Mouse (Mus musculus) neural tube, embryonic 13.5 days (tissue): ENCODE measurements around the gene Zbtb7b. TPM values are rescaled to one million over a fixed set of nuclear protein-coding genes. Genes with fewer than 3 reads are reported as not detected.

ENCODE experiments used
- ATAC-seq: fragments of 200-750 bp; cut with Nextera tagmentation; 2 replicates; pipeline ENCODE4 v1.8.0; 2017; ENCODE audit warnings: low read depth, mild to moderate bottlenecking, moderate TSS enrichment, moderate library complexity
- H3K27ac ChIP-seq: fragments of 300-500 bp; sonication (generic); replicated peaks from 2 replicates; pipeline ENCODE4 v1.5.1; 2015; ENCODE audit warnings: moderate library complexity, mild to moderate bottlenecking, inconsistent platforms
- H3K27me3 ChIP-seq: fragments of 300-500 bp; sonication (generic); 2 replicates; pipeline ENCODE4 v1.6.1; 2015; ENCODE audit warnings: mild to moderate bottlenecking, inconsistent platforms
- H3K36me3 ChIP-seq: fragments of 300-500 bp; sonication (generic); 2 replicates; pipeline ENCODE4 v1.6.1; 2015; ENCODE audit warnings: mild to moderate bottlenecking, inconsistent platforms
- H3K4me1 ChIP-seq: fragments of 300-500 bp; sonication (generic); replicated peaks from 2 replicates; pipeline ENCODE4 v1.6.1; 2015; ENCODE audit warnings: inconsistent platforms
- H3K4me2 ChIP-seq: fragments of 300-500 bp; sonication (generic); 2 replicates; pipeline ENCODE4 v1.6.1; 2015; ENCODE audit warnings: inconsistent platforms, mild to moderate bottlenecking, moderate library complexity
- H3K4me3 ChIP-seq: fragments of 300-500 bp; sonication (generic); 2 replicates; pipeline ENCODE4 v1.5.1; 2015; ENCODE audit warnings: mild to moderate bottlenecking, inconsistent platforms
- H3K9ac ChIP-seq: fragments of 300-500 bp; sonication (generic); 2 replicates; pipeline ENCODE4 v1.6.1; 2015; ENCODE audit warnings: moderate library complexity, mild to moderate bottlenecking, inconsistent platforms
- H3K9me3 ChIP-seq: fragments of 300-500 bp; sonication (generic); 2 replicates; pipeline ENCODE4 v1.6.1; 2016; ENCODE audit warnings: inconsistent platforms
- WGBS: fragments of 180-500 bp; shearing (Covaris S2); methylation state at CpG from one replicate; pipeline ENCODE4 v1.1.7; 2015; 5-methylcytosine and 5-hydroxymethylcytosine counted together
- polyA plus RNA-seq: library from polyadenylated mRNA; unstranded; fragments of >200 nt; fragmentation: Nextera tagmentation; extraction: Ambion mirVana; gene quantifications from 2 replicates; pipeline ENCODE4 v1.2.1, GENCODE M21; 2015

Gene Zbtb7b
- polyA plus RNA-seq, 1 experiment from 2014 or later: 0.68 TPM

DNA sequence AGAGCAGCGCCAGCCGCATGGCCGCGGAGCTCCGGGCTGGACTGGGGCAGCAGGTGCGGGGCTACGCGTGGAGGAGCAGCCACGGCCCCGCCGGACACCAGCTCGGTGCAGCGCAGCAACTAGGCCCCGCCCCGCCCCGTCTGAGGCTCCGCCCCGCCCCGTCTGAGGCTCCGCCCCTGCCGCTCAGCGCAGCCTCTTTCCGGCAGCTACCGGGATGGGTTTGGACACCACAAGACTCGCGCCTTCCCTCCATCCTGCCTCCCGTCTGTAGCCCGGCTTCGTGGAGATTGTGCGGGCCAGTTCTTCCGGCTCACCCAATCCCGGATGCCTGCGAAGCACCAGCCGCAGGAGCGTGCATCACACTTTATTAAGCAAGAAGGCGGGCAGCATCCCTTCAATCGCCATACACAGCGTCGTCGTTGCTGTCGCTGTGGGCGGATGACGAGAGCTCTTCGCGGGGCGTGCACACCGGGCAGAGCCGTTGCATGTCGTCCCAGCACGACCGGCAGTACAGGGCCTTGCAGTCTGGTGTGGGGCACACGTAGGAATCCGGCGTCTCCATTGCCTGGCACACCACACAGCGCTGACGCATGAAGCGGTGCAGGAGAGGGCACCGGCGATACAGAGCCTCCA, 44.6 kb downstream of the Zbtb7b start, which contains the start of gene Adam15:
TSS of gene Adam15 (minus strand) at position 128 of the 633 bp plus-strand sequence.
- peaks cover 23% of the 10 kb centered on the region for H3K4me1 ChIP-seq
- no peaks in the 10 kb centered on the region for H3K9me3 ChIP-seq
- H3K4me2 ChIP-seq: peak within 1 kb of the TSS; percentile 95
- under 1% methylated on average over 59 of the region's 59 CpGs for WGBS
- peak; percentile 92 for ATAC-seq
- peak within 1 kb of the TSS; percentile 62 for H3K4me3 ChIP-seq
- H3K27ac ChIP-seq: peak within 1 kb of the TSS; percentile 88
- peaks cover 9% of the 10 kb centered on the region; the same call in 1 of the 2 replicates for H3K36me3 ChIP-seq
- peaks cover 17% of the 10 kb centered on the region for H3K27me3 ChIP-seq
- peak within 1 kb of the TSS; percentile 77 for H3K9ac ChIP-seq

DNA sequence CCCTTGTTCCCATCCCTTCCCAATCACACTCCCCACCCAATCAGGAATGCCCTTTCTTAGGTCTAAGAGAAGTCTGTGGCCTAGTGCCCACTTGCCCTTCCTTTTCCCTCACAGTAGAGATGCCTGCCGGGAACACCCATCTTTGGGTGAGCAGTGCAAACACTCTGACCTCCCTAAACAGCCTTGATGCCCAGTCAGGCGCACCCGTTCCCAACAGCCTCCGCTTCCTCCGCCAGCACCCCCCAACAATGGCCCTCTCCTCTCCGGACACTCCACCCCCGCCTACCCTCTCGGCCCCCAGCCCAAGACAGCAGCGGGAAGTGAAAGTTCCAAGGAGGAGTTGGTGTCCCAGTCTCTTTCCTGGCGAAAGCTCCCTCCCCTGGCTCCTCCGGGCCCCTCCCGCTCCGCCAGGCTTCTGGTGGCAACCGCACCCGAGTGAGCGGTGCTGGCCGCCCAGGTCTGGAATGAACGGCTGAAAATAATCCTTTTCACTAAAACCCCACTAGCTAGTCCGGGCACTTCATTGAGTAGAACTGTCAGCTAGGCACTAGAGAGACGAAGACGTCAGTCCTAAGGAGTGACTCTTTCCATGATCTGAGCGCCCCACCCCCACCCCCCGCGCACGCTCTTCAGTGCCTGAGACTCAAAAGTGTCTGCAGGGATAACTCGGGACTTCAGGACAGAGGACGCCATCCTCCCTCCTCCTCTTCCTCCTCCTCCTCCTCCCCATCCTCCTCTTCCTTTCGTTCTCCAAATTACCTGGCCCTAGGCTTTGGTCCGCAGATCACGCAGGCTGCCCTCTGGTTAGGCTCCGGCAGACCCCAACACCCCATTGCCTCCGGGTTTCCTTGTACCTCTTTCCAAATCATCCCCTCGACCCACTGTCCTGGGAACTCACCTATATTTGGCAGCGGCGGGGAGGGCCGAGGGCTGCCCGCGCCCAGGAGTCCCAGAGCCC, 45.4 kb downstream of the Zbtb7b start:
- peaks cover 17% of the 10 kb centered on the region for H3K27me3 ChIP-seq
- peak overlapping the region; percentile 88 for H3K27ac ChIP-seq
- H3K4me2 ChIP-seq: peak overlapping the region; percentile 95
- H3K9ac ChIP-seq: peak overlapping the region; percentile 77
- peak overlapping the region; percentile 62 for H3K4me3 ChIP-seq
- no peaks in the 10 kb centered on the region for H3K9me3 ChIP-seq
- peaks cover 11% of the 10 kb centered on the region; the same call in 1 of the 2 replicates for H3K36me3 ChIP-seq
- peaks cover 23% of the 10 kb centered on the region for H3K4me1 ChIP-seq
- 2% methylated on average over 38 of the region's 38 CpGs for WGBS
- peak; percentile 46 for ATAC-seq

DNA sequence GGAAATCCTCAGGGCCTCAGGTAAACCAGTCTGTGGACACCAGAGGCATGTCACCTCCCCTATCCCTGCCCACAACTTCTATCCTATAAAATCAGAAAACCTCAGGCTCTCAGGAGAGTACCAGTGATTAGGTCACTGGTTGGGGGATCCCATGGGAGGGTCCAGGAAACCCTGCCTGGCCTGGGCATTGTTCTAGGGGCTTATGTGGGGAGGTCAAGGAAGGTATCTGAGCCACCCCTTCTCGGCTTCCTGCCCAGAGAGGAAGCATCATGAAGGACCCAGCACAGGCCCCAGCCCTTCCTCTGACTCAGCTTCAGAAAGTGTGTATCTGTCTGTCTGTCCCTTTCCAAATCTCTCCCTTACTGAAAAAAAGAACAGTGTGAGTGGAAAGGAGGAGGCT, 46.7 kb downstream of the Zbtb7b start:
- Histone ChIP-seq H3K4me1 (peaks cover 23% of the 10 kb centered on the region), H3K36me3 (peaks cover 24% of the 10 kb centered on the region), H3K27me3 (peaks cover 17% of the 10 kb centered on the region), H3K27ac (no peak overlapping the region), H3K4me2 (no peak overlapping the region; the same call in 1 of the 2 replicates), H3K9me3 (no peaks in the 10 kb centered on the region), H3K4me3 (no peak overlapping the region), H3K9ac (no peak overlapping the region)
- WGBS: 57% methylated on average over 1 of the region's 1 CpGs
- ATAC-seq: no peak

DNA sequence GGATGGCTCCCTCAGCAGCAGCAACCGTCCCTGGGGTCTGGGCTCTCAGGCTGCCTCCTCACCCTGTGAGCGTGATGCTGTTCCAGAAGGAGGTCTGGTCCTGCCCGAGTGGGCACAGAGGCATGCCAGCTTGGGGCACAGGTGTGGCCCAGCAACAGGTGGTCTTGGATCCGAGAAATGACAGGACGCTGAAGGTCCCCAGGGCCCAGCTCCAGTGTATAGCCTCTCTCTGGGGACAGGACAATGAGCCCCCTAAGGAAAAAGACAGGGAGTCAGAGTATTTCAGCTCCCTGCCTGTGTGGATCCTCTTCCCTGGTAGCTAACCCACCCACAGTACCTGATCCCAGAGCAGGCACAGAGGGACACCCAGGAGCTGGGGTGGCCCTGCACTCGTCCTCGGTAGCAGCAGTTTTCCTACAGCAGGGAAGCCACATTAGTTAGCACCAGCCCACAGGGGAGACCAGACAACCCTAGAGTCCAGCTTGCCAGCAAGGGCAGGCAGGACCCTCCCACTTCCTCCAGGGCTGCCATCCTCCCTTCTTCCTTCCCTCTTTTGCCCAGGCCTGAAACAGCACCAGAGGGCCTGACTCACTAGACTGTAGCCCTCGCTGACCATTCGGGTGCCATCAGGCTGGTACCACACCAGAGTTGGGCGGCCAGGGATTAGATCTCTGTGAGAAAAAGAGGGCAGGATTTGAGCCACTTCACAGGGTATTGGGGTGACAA, 47.6 kb downstream of the Zbtb7b start:
- no peak for ATAC-seq
- no peak overlapping the region for H3K27ac ChIP-seq
- H3K4me2 ChIP-seq: no peak overlapping the region
- H3K27me3 ChIP-seq: peaks cover 17% of the 10 kb centered on the region
- peaks cover 26% of the 10 kb centered on the region for H3K36me3 ChIP-seq
- peaks cover 23% of the 10 kb centered on the region for H3K4me1 ChIP-seq
- H3K9me3 ChIP-seq: no peaks in the 10 kb centered on the region
- WGBS: 82% methylated on average over 10 of the region's 10 CpGs
- H3K4me3 ChIP-seq: no peak overlapping the region
- no peak overlapping the region for H3K9ac ChIP-seq

DNA sequence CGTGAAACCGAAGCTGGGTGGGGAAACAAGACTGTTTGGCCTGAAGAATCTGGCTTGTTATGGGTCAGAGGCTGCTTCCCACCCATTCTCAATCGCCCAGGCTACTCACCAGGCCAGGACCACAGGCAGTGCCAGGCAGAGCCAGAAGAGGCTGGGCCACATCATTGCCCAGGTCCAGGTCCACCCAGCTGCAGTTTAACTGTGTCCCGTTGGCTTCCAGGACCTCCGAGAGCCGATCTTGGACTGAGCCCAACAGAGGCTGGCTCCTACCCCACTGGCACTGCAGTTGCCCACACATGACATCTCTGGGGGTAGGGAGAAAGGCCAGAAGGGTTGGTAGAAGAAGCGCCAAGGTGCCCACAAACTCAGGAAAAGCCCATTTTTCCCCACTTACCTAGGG, 51.3 kb downstream of the Zbtb7b start:
- Histone ChIP-seq H3K9me3 (no peaks in the 10 kb centered on the region), H3K9ac (no peak overlapping the region), H3K27me3 (peaks cover 6% of the 10 kb centered on the region), H3K4me1 (peaks cover 27% of the 10 kb centered on the region), H3K4me3 (no peak overlapping the region), H3K27ac (no peak overlapping the region), H3K4me2 (no peak overlapping the region), H3K36me3 (peaks cover 26% of the 10 kb centered on the region)
- 86% methylated on average over 7 of the region's 7 CpGs for WGBS
- ATAC-seq: no peak

DNA sequence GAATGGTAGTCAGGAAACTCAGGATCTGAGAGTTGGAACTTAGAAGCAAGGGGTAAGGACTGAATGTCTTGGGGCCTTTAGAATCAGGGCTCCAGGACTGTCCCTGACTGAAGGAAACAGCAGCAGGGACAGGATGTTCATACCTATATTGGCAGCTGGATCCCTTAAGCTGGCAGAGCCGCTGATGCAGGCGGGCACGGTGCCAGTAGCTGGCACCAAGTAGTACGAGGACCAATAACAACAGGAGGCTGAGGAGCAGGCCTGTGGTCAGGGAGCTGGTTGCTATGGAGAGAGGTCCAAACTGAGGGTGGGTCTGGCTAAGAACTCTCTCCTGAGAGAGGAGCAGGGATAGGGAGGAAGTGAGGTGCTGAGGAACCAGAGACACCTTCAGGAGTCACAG, 52.8 kb downstream of the Zbtb7b start:
- no peak for ATAC-seq
- Histone ChIP-seq H3K4me2 (no peak overlapping the region), H3K4me3 (no peak overlapping the region), H3K9ac (no peak overlapping the region), H3K9me3 (no peaks in the 10 kb centered on the region), H3K27me3 (no peaks in the 10 kb centered on the region), H3K27ac (no peak overlapping the region), H3K4me1 (peaks cover 38% of the 10 kb centered on the region), H3K36me3 (peaks cover 26% of the 10 kb centered on the region)
- 72% methylated on average over 4 of the region's 4 CpGs for WGBS

DNA sequence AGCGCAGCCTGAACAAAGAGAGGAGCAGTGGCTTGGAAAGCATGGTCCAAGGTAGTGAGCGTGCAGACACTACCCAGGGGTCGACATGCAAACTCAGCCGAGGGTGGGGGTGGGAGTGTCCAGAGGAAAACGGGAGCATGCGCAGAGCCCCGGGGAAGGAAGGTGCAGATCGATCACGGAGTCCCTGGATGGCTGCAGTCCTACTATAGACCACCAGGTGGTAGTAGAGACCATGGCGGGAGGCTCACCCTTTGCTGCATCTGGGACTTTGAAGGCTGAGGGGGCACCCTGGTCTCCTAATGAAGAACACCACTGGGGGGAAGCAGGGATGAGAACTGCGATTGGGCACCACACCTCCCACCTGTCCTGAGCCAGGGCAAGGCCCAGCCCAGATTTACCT, 54.1 kb downstream of the Zbtb7b start:
- Histone ChIP-seq H3K27me3 (no peaks in the 10 kb centered on the region), H3K36me3 (peaks cover 17% of the 10 kb centered on the region), H3K4me2 (peak overlapping the region; percentile 85), H3K9ac (peak overlapping the region; percentile 65), H3K4me3 (peak overlapping the region; percentile 30), H3K9me3 (no peaks in the 10 kb centered on the region), H3K4me1 (peaks cover 51% of the 10 kb centered on the region), H3K27ac (no peak overlapping the region)
- ATAC-seq: peak; percentile 51
- WGBS: 2% methylated on average over 11 of the region's 11 CpGs

DNA sequence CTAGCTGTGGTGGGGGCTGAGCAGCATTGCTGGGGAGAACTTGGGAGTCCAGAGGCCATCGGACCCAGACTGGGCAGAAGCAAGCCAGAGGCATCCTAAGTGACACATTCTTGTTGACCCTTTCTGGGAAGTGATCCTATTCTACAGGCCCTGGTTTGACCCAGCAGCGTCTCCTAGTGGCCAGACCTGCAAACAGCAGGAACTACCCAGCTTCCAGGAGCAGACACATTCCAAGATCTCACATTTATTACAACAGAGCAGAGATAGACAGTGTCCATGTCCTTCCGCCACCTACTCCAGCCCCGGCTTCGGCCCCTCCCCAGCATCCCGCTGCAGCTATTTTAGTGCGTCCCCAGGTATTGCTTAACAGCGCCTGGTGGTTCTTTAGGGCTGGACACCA, 55.2 kb downstream of the Zbtb7b start:
- Histone ChIP-seq H3K27me3 (no peaks in the 10 kb centered on the region), H3K4me2 (peak overlapping the region; percentile 85), H3K4me3 (no peak overlapping the region), H3K27ac (no peak overlapping the region), H3K9me3 (no peaks in the 10 kb centered on the region), H3K4me1 (peaks cover 55% of the 10 kb centered on the region), H3K9ac (peak overlapping the region; percentile 65), H3K36me3 (peaks cover 21% of the 10 kb centered on the region)
- no peak for ATAC-seq
- WGBS: 24% methylated on average over 8 of the region's 8 CpGs

DNA sequence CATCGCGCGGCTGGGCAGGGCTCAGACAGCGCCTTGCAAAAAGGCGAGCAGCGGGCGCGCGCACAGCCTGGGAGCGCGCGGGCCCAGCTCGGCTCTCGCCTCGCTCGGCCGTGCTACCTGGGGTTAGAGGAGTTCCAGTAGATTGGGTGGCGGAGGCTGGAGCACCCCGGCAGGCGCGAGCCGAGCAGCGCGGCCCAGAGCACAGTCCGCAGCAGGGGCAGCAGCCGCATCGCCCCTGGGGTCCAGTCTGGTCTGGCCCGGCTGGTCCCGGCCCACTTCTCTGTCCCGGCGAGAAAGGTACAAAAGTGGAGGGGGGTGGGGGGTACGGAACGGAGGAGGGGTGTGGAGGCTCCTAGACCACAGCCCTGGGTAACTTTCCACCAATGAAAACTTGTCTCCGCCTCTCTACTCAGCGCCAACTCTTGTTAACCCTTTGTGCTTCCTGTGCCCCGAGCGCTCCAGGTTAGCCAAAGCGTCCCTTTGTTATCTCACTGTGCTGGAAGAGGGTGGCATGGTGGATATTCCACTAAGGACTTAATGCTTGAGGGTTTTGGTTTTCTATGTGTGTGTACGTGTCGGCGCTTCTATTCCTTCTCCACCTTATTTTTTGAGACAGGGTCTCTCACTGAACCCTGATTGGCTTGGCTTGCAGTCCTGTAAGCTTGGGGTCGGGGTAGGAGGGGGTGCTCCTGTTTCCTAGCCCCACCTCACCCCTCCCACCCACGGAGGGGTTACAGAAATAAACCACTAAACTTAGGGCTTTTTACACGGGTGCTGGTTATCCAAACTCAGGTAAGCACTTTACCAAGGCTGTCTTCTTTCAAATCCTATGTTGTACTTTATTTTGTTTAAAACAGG, 56.6 kb downstream of the Zbtb7b start, which contains the start of gene Efna4:
TSS of gene Efna4 (minus strand) at position 308 of the 858 bp plus-strand sequence.
- under 1% methylated on average over 44 of the region's 44 CpGs for WGBS
- H3K9ac ChIP-seq: peak within 1 kb of the TSS; percentile 86
- no peaks in the 10 kb centered on the region for H3K27me3 ChIP-seq
- ATAC-seq: peak; percentile 81
- H3K36me3 ChIP-seq: peaks cover 14% of the 10 kb centered on the region
- H3K4me1 ChIP-seq: peaks cover 61% of the 10 kb centered on the region
- peak within 1 kb of the TSS; percentile 85 for H3K27ac ChIP-seq
- no peaks in the 10 kb centered on the region for H3K9me3 ChIP-seq
- peak within 1 kb of the TSS; percentile 85 for H3K4me2 ChIP-seq
- H3K4me3 ChIP-seq: peak within 1 kb of the TSS; percentile 84

DNA sequence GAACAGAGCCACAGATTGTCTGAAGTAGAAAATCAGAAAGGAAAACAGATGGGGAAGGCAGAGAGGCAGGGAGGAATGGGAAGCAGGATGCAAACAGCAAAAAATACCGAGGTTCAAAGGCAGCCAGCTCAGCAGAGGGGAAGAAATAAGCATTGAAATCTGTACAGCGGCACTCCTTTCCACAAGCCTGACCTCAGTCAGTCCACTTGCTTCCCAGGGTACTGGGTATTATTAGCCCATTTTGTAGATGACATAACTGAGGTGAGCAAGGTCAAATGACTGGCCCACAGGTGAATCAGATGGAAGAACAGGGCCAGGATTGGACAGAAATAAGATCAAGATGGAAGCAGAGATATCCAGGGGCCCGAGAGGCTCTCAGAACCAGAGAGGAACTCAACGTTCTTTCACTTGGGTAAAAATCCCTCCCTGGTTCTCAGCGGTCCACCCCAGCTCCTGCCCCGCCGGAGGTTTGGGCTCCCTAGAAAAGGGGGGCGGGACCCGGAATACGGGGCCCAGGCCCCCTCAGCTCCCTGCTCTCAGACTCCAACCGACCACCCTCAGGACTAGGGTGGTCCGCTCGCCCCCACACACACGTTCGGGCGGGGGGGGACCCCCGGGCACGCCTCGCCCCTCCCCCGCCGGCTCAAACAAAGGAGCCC, 57.4 kb downstream of the Zbtb7b start:
- WGBS: 2% methylated on average over 21 of the region's 21 CpGs
- ATAC-seq: peak; percentile 45
- H3K4me1 ChIP-seq: peaks cover 69% of the 10 kb centered on the region

More for the DNA sequence above, 57.4 kb downstream of the Zbtb7b start:
- peak overlapping the region; percentile 86 for H3K9ac ChIP-seq
- H3K36me3 ChIP-seq: peaks cover 11% of the 10 kb centered on the region
- H3K4me3 ChIP-seq: peak overlapping the region; percentile 84
- H3K9me3 ChIP-seq: no peaks in the 10 kb centered on the region
- H3K27me3 ChIP-seq: no peaks in the 10 kb centered on the region
- peak overlapping the region; percentile 85 for H3K4me2 ChIP-seq
- peak overlapping the region; percentile 85 for H3K27ac ChIP-seq
